Mouse (Mus musculus) embryonic fibroblast, embryonic 13.5 days (primary cell): Measurements from ENCODE around the gene Gm19668.

Source experiments
- CTCF ChIP-seq: IDR thresholded peaks from 2 replicates; pipeline ENCODE4 v1.5.1; 2011; ENCODE audit warnings: mild to moderate bottlenecking, control low read depth, low read length, moderate library complexity, borderline replicate concordance; ENCODE audit not compliant: insufficient read depth
- POLR2A ChIP-seq: IDR thresholded peaks from 2 replicates; pipeline ENCODE4 v1.6.1; 2011; ENCODE audit warnings: low read depth, mild to moderate bottlenecking, control low read depth, low read length, moderate library complexity

- no peak for TF ChIP-seq POLR2A
- no peak for TF ChIP-seq CTCF
Observed at GRCm38 (mm10) chr10:77819203-77819602, 20.3 kb upstream of the Gm19668 start.
